Mouse (Mus musculus): Measurements from ENCODE around the gene Kansl1. TPM values are rescaled to one million over a fixed set of nuclear protein-coding genes. Genes with fewer than 3 reads are reported as not detected.

Gene Kansl1
- polyA plus RNA-seq, 1 experiment from 2014 or later, result 4.8 TPM

- Histone ChIP-seq H3K4me1 (replicated peaks) (peaks cover 28% of the 10 kb centered on the region), H3K4me3 (replicated peaks) (no peak overlapping the region), H3K36me3 (no peaks in the 10 kb centered on the region), H3K27me3 (peaks cover 2% of the 10 kb centered on the region; the same call in 1 of the 2 replicates), H3K9me3 (replicated peaks) (0 out of 2 replicates have a peak, but pooled peaks cover 3% of the 10 kb centered on the region), H3K9ac (no peak overlapping the region), H3K4me2 (no peak overlapping the region), H3K27ac (no peak overlapping the region)
- WGBS (ENCODE audit: insufficient replicate concordance), result 87% methylated on average over 18 of the region's 18 CpGs
- DNase-seq (no peak), ATAC-seq (ENCODE audit: low read depth) (no peak)
These were observed 181.5 kb downstream of the Kansl1 start for GRCm38 (mm10) chr11:104287113-104287512.

Small RNAs within 50 kb of the gene (microRNA-seq; reads per million reads assigned to microRNA genes)
- gene Gm47315, result not detected

Other genes with a start within 250 kb of the Kansl1 start
- gene Mapt, start 237.5 kb downstream of the Kansl1 start, polyA plus RNA-seq (2015; fragmentation: Nextera tagmentation; extraction: Ambion mirVana), result 0.53 and 1.0 TPM in 2 replicates
- gene Cdc27, start 81.8 kb upstream of the Kansl1 start, polyA plus RNA-seq (2015; fragmentation: Nextera tagmentation; extraction: Ambion mirVana), result 22.9 and 29.4 TPM in 2 replicates
- gene Myl4, start 81.8 kb upstream of the Kansl1 start, polyA plus RNA-seq (2015; fragmentation: Nextera tagmentation; extraction: Ambion mirVana), result 4.6 and 4.9 TPM in 2 replicates
- gene Itgb3, start 139.1 kb upstream of the Kansl1 start, polyA plus RNA-seq (2015; fragmentation: Nextera tagmentation; extraction: Ambion mirVana), result 16.5 and 21.4 TPM in 2 replicates
- gene Gm11639, start 216.8 kb upstream of the Kansl1 start, polyA plus RNA-seq (2015; fragmentation: Nextera tagmentation; extraction: Ambion mirVana), result 0.06 and 0.07 TPM in 2 replicates

Data from liver, embryonic 13.5 days (tissue).